Mouse (Mus musculus): Measurements from ENCODE around the gene Wasf2. TPM values are rescaled to one million over a fixed set of nuclear protein-coding genes. Genes with fewer than 3 reads are reported as not detected.

Gene Wasf2
- 31.5 and 37.8 TPM in 2 replicates for polyA plus RNA-seq (2021; fragmentation: Nextera tagmentation)
- long read RNA-seq, experiment 1, full-length matches to known transcripts, result 1 of 16 reads
- long read RNA-seq, experiment 1, partial matches to known transcripts, result 1 of 16 reads
- long read RNA-seq, experiment 1, other reads (novel, unspliced or antisense), result 14 of 16 reads
- long read RNA-seq, experiment 2, partial matches to known transcripts, result 21 of 23 reads
- long read RNA-seq, experiment 2, other reads (novel, unspliced or antisense), result 2 of 23 reads

GRCm38 (mm10) chr4:133129931-133130889 lies at the start of gene Wasf2:
Wasf2 (plus strand) TSS chr4:133130505.

GRCm38 (mm10) chr4:133211751-133212561 lies 81.7 kb downstream of the Wasf2 start, which contains the start of the genes Cd164l2 and Gpr3:
Cd164l2 (plus strand) TSS chr4:133212131.
Gpr3 (minus strand) TSS chr4:133212536.

GRCm38 (mm10) chr4:133240490-133240921 lies 110.2 kb downstream of the Wasf2 start, which contains the start of gene Map3k6:
Map3k6 (plus strand) TSS chr4:133240818.

Other genes starting within 250 kb of the Wasf2 start
- 83.5 and 102 TPM in 2 replicates for gene Stx12, start 246.0 kb upstream of the Wasf2 start, polyA plus RNA-seq (2021; fragmentation: Nextera tagmentation)
- 34.3 and 41.1 TPM in 2 replicates for gene Fam76a, start 207.9 kb upstream of the Wasf2 start, polyA plus RNA-seq (2021; fragmentation: Nextera tagmentation)
- gene Fgr, start 156.4 kb upstream of the Wasf2 start, polyA plus RNA-seq (2021; fragmentation: Nextera tagmentation), result 0.05 TPM in 1 of 2 replicates, not detected in the other
- gene Ahdc1, start 119.2 kb upstream of the Wasf2 start, polyA plus RNA-seq (2021; fragmentation: Nextera tagmentation), result 2.7 and 7.4 TPM in 2 replicates
- gene Cd164l2, start 81.6 kb downstream of the Wasf2 start, polyA plus RNA-seq (2021; fragmentation: Nextera tagmentation), result 11.8 and 14.0 TPM in 2 replicates
- gene Gpr3, start 82.0 kb downstream of the Wasf2 start, polyA plus RNA-seq (2021; fragmentation: Nextera tagmentation), result 6.3 and 18.9 TPM in 2 replicates
- 6.4 TPM in 2 replicates for gene Map3k6, start 110.3 kb downstream of the Wasf2 start, polyA plus RNA-seq (2021; fragmentation: Nextera tagmentation)
- 0.96 and 1.3 TPM in 2 replicates for gene Sytl1, start 132.6 kb downstream of the Wasf2 start, polyA plus RNA-seq (2021; fragmentation: Nextera tagmentation)
- 176 and 207 TPM in 2 replicates for gene Tmem222, start 147.3 kb downstream of the Wasf2 start, polyA plus RNA-seq (2021; fragmentation: Nextera tagmentation)
- gene Wdtc1, start 223.0 kb downstream of the Wasf2 start, polyA plus RNA-seq (2021; fragmentation: Nextera tagmentation), result 5.2 and 15.5 TPM in 2 replicates
- gene Slc9a1, start 239.2 kb downstream of the Wasf2 start, polyA plus RNA-seq (2021; fragmentation: Nextera tagmentation), result 6.8 and 10.9 TPM in 2 replicates

Data from left cerebral cortex, adult 6 months (tissue).